Mouse (Mus musculus): ENCODE results near the gene Eipr1.

- TF ChIP-seq POLR2A (IDR thresholded peaks at IDR 0.05; ENCODE audit: insufficient read depth, low read depth, low read length), result no peak
- TF ChIP-seq CTCF (IDR thresholded peaks at IDR 0.05), result no peak
- TF ChIP-seq EP300 (IDR thresholded peaks at IDR 0.05; ENCODE audit: insufficient read depth, low read depth, low read length), result no peak
Observed at GRCm38 (mm10) chr12:28906016-28906415, 154.4 kb downstream of the Eipr1 start.

Data from heart, adult 2 months (tissue).